Mouse (Mus musculus) E14TG2a.4 (cell line): ENCODE measurements at regions not wholly inside any gene's neighbourhood (a gene's known extent, or its start where the extent isn't known, plus 50 kb on each side); places are given as distances from the start of the nearest gene placed in this dataset.

Experiments used
- H3K27me3 ChIP-seq: 2 replicates; pipeline ENCODE4 v1.6.1; 2014; ENCODE audit warnings: low read length, control low read depth; ENCODE audit not compliant: insufficient read depth
- H3K36me3 ChIP-seq: 2 replicates; pipeline ENCODE4 v1.6.1; 2014; ENCODE audit warnings: low read length, control low read depth; ENCODE audit not compliant: insufficient read depth
- H3K4me1 ChIP-seq: replicated peaks from 2 replicates; pipeline ENCODE4 v1.6.1; 2014; ENCODE audit warnings: low read depth, low read length, control low read depth
- H3K4me3 ChIP-seq: replicated peaks from 2 replicates; pipeline ENCODE4 v1.5.1; 2014; ENCODE audit warnings: mild to moderate bottlenecking, low read length
- H3K9me3 ChIP-seq: 2 replicates; pipeline ENCODE4 v1.6.1; 2014; ENCODE audit warnings: low read length, control low read depth
- CTCF ChIP-seq: conservative IDR thresholded peaks from 2 replicates; pipeline ENCODE4 v1.5.1; 2014; ENCODE audit warnings: low read length
- NANOG ChIP-seq: IDR thresholded peaks from 2 replicates; pipeline ENCODE4 v1.6.1; 2014; ENCODE audit warnings: borderline replicate concordance, low read length, mixed read lengths
- POU5F1 ChIP-seq: IDR thresholded peaks from 2 replicates; pipeline ENCODE4 v1.6.1; 2014; ENCODE audit warnings: low read length, borderline replicate concordance

DNA sequence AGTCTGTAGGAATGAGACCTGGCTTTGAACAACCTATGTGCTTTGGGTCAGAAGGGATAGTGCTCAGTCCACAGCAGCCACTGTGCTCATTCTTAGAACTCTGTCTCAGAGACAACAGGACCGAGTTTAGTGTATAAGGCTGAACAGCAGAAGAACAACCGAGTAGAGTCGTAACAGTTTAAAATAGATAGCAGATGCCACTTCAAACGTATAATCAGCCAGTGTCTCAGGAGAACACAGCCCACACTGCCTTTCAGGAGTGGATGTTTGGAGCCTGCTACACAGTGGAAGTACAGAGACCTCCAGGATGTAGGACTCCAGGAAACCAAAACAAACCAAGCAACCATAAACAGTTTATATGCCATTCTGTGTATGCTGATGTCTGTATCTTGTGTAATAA is 99.0 kb upstream of the Opcml start:
- Histone ChIP-seq H3K9me3 (peaks cover 2% of the 10 kb centered on the region; the same call in 1 of the 2 replicates), H3K27me3 (no peaks in the 10 kb centered on the region), H3K36me3 (no peaks in the 10 kb centered on the region), H3K4me3 (no peak overlapping the region), H3K4me1 (no peaks in the 10 kb centered on the region)
- TF ChIP-seq CTCF (no peak), POU5F1 (no peak), NANOG (no peak)

DNA sequence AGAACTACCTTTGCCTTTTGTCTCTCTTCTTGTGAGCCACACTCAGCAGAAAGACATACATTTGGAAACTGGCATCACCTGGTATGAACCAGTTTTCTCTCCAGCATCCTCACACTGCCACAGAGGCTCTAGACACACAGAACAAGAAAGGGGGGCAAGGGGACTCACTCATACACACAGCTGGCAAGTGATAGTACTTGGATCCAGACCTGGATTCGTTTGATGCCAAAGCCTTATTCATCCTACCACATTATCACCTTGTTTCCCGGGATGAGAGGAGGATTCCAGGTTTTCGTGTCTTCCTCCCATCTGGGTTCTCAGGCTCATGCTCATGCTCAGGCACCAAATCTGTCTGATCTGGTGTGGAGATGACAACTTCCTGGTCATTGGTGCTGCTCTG is 97.8 kb upstream of the Opcml start:
- H3K36me3 ChIP-seq, result no peaks in the 10 kb centered on the region
- no peaks in the 10 kb centered on the region for H3K27me3 ChIP-seq
- TF ChIP-seq CTCF (no peak), NANOG (no peak), POU5F1 (no peak)
- H3K4me1 ChIP-seq, result no peaks in the 10 kb centered on the region
- H3K4me3 ChIP-seq, result no peak overlapping the region
- H3K9me3 ChIP-seq, result no peaks in the 10 kb centered on the region

DNA sequence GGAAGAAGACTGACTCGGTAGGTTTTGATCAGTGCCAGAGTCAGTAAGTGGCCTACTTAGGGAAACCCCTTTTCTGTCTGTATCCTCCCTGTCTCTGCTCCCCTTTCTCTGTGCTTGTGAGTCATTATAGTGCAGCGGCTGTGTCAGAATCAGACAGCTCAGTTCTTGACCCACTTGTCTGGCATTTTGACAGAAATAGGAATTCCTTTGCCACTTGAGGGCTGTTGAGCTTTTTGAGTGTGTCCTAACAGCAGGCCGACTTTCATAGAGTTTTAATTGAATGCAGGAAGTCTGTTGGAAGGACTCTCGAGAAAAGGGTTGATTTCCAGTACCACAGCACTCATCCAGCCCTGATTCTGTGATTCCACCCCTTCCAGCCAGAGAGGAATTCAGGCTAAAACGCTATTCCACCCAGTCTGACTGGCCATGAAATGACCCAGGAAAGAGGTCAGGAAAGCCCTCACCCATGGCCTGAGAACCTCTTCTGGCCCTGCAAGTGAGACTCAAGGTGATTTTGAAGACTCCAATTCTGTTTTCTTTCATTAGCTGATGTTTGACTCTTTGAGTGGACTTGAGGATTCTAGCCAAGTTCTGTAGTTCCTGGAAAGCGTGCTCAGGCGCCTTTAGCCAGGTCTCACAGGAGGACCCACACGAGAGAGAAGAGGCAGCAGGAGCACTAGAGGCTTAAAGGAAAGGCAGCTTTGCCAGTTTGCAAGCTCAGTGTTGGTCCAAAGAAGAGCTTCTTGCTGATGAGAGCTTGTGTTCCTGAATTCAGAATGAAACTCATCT is 95.6 kb upstream of the Opcml start:
- Histone ChIP-seq H3K4me3 (no peak overlapping the region), H3K36me3 (no peaks in the 10 kb centered on the region), H3K9me3 (no peaks in the 10 kb centered on the region), H3K27me3 (no peaks in the 10 kb centered on the region), H3K4me1 (no peaks in the 10 kb centered on the region)
- TF ChIP-seq CTCF (no peak), NANOG (no peak), POU5F1 (no peak)

DNA sequence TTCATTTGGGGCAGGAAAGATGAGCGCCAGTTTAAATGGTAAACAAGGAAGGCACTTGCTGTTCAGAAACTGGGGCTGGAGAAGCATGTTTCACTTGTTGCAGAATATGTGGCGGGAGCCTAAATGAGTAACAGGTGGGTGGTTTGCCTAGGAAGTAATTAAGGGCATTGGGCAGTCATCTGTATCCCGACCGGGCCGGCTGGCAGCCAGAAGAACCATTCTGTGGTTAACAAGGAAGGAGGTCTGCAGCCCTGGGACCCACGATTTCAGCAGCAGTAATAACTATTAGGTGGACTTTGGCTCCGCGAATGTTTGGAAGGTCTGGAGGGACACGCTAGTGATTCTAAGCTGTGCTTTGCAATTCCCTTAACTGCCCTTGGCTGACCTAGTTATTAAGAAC is 89.0 kb upstream of the Opcml start:
- H3K4me1 ChIP-seq, result no peaks in the 10 kb centered on the region
- no peaks in the 10 kb centered on the region; the same call in 1 of the 2 replicates for H3K27me3 ChIP-seq
- no peaks in the 10 kb centered on the region for H3K9me3 ChIP-seq
- TF ChIP-seq POU5F1 (no peak), CTCF (no peak), NANOG (no peak)
- no peak overlapping the region for H3K4me3 ChIP-seq
- H3K36me3 ChIP-seq, result no peaks in the 10 kb centered on the region

DNA sequence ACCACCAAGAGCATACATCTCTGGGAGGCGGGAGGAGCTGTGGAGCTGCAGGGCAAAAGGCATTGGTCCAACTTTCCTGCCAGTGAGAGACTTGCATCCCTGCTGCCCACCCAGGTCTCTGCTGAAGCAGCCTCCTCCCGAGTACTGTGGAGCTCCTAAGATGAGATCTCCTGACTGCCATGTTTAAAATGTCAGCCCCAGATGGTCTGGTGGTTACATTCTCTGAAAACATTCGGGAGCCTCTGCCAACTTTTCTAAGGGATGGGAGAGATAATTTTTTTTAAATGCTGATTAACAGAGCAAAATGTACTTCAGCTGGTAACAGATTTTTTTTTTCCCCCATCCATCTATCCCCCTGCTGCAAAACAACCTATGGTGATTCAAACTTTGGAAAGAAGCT is 88.4 kb upstream of the Opcml start:
- TF ChIP-seq CTCF (no peak), POU5F1 (no peak)
- Histone ChIP-seq H3K27me3 (no peaks in the 10 kb centered on the region; the same call in 1 of the 2 replicates), H3K4me1 (no peaks in the 10 kb centered on the region), H3K9me3 (no peaks in the 10 kb centered on the region), H3K36me3 (no peaks in the 10 kb centered on the region), H3K4me3 (no peak overlapping the region)

DNA sequence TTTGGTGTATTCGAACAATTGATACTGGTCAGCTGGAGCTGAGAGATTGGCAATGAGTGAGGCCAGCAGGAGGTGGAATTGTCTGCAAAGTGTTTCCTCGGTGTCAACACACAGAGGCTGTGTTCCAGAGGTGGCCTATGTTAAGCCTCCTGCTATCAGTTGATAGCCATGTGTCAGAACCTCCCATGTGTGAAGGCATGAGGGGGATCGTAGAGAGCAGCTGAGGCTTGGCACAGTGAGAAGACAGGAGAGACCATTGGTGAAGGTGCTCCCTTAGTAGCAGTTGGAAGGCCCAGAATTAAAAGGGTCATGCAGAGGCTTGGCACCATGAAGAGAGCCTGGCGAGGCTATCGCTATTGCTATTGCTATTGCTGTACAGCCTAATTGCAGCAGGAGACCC is 86.6 kb upstream of the Opcml start:
- no peak for TF ChIP-seq NANOG
- TF ChIP-seq CTCF, result no peak
- no peak for TF ChIP-seq POU5F1
- H3K27me3 ChIP-seq, result no peaks in the 10 kb centered on the region; the same call in 1 of the 2 replicates
- no peak overlapping the region for H3K4me3 ChIP-seq
- no peaks in the 10 kb centered on the region for H3K9me3 ChIP-seq
- no peaks in the 10 kb centered on the region for H3K36me3 ChIP-seq
- no peaks in the 10 kb centered on the region for H3K4me1 ChIP-seq

DNA sequence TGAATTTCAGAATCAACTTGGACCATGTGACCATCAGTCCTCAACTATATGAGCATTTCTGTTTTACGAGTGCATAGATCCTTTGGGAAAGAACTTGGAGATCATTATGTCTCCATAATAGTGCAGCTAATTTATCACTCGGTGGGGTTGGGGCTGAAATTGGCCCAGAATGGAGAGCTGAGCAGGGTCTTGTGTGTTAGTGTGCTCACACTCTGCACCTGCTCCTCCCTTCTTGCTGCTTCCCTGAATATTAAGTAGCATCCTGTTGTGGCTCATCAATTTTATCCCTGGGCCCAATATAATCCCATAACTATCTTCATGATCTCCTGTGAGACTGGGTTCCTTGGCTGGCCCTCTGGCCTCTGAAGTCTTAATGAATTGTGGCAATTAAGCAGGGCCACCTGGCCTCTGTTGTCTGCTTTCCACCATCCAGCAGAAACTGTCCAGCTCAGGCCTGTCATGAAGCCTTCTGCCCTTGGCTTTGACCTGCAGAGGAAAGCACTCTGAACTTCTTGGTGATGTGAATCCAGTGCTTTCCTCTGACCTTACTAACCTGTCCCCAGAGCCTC is 66.7 kb upstream of the Opcml start:
- TF ChIP-seq NANOG, result no peak
- no peak for TF ChIP-seq CTCF
- TF ChIP-seq POU5F1, result no peak
- H3K36me3 ChIP-seq, result no peaks in the 10 kb centered on the region
- H3K4me3 ChIP-seq, result no peak overlapping the region
- no peaks in the 10 kb centered on the region for H3K9me3 ChIP-seq
- no peaks in the 10 kb centered on the region for H3K27me3 ChIP-seq
- no peaks in the 10 kb centered on the region for H3K4me1 ChIP-seq

DNA sequence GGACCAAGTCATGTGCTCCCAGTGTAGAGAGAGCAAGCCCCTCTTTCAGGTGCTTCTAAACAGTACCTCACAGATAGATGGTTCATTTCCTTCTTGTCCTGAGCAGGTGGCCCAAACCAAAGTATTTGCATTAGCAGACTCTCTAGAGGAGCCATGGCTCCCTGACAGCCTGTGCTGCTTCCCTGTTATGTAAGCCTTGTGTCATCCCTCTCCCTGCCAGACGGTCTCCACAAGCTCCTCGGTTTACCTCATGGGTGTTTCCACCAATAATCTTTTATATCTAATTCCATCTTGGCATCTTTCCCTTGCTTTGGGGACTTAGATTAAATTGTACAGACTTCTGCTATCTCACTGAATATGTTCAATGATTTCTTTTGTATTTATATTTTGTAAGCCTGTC is 66.0 kb upstream of the Opcml start:
- no peaks in the 10 kb centered on the region for H3K9me3 ChIP-seq
- no peak overlapping the region for H3K4me3 ChIP-seq
- no peak for TF ChIP-seq NANOG
- TF ChIP-seq CTCF, result no peak
- TF ChIP-seq POU5F1, result no peak
- no peaks in the 10 kb centered on the region for H3K4me1 ChIP-seq
- H3K36me3 ChIP-seq, result no peaks in the 10 kb centered on the region
- H3K27me3 ChIP-seq, result no peaks in the 10 kb centered on the region

DNA sequence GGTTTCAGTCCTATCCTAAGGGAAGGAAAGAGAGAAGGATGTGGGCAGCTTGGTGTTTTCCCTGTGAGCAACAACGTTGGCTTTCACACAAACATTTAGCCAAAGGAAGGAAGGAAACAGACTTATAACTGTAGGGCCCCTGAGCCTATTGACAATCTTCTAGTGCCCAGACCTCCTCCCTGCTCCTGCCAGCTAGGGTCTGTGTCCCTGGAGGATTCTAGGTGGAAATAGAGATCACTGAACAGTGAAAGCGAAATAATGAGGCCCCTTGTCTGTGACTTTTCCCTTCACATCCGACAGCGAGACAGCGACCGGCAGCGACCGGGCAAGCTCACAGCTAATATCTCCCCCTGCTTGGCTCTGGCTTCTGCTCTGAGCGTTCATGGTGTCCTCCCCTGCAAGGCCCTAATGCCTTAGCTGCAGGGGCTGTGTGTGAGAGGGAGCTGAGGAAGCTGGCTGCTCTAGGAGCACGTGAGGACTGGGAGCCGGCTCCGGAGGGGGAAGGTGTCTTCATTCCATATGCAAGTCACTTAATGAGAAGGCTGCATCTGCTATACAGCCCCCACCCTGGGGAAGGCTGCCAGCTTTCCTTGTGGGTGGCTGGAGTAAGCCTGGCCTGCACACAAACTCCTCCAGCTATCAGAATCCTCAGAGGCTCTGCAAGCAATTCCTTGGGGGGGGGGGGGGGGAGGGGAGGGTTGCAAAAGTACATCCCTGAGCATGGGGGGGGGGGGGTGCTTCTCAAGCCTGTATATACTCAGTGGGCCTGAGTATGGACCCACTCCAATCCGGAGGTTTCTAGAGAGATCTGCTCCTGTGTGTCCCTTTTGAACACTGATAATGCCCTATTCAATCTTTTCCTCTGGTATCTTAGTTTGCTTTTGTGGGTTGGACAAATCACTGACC is 61.7 kb upstream of the Opcml start:
- Histone ChIP-seq H3K4me1 (no peaks in the 10 kb centered on the region), H3K36me3 (no peaks in the 10 kb centered on the region), H3K4me3 (no peak overlapping the region), H3K27me3 (no peaks in the 10 kb centered on the region), H3K9me3 (peaks cover 18% of the 10 kb centered on the region)
- no peak for TF ChIP-seq NANOG
- no peak for TF ChIP-seq POU5F1
- TF ChIP-seq CTCF, result no peak
